Mouse (Mus musculus): Measurements from ENCODE around the gene Gtf2ird2. TPM values are rescaled to one million over a fixed set of nuclear protein-coding genes. Genes with fewer than 3 reads are reported as not detected.

Gene Gtf2ird2
- polyA plus RNA-seq, 1 experiment from 2014 or later: 7.7 TPM

- no peaks in the 10 kb centered on the region for H3K4me1 ChIP-seq
- H3K36me3 ChIP-seq: peaks cover 86% of the 10 kb centered on the region
- WGBS: 91% methylated on average over 10 of the region's 10 CpGs
Measured at GRCm38 (mm10) chr5:134255294-134255693, 71.5 kb downstream of the Gtf2ird2 start.

GRCm38 (mm10) chr5:134257349-134258031 lies 73.7 kb downstream of the Gtf2ird2 start:
- no peak for ATAC-seq (ENCODE audit: insufficient read depth, low FRiP score, low read depth)
- Histone ChIP-seq H3K36me3 (peaks cover 85% of the 10 kb centered on the region), H3K27ac (no peak overlapping the region)

More at GRCm38 (mm10) chr5:134255294-134255693, 71.5 kb downstream of the Gtf2ird2 start:
- Histone ChIP-seq H3K9ac (no peak overlapping the region), H3K27me3 (replicated peaks) (no peaks in the 10 kb centered on the region), H3K9me3 (no peaks in the 10 kb centered on the region), H3K4me3 (replicated peaks) (no peak overlapping the region), H3K27ac (no peak overlapping the region), H3K4me2 (no peak overlapping the region)
- ATAC-seq (ENCODE audit: insufficient read depth, low FRiP score, low read depth): no peak

GRCm38 (mm10) chr5:134258395-134258794 lies 74.6 kb downstream of the Gtf2ird2 start:
- H3K4me3 ChIP-seq (replicated peaks): no peak overlapping the region
- H3K4me1 ChIP-seq: no peaks in the 10 kb centered on the region
- no peaks in the 10 kb centered on the region for H3K9me3 ChIP-seq
- 75% methylated on average over 4 of the region's 4 CpGs for WGBS
- H3K36me3 ChIP-seq: peaks cover 85% of the 10 kb centered on the region
- no peak overlapping the region for H3K4me2 ChIP-seq
- no peak overlapping the region for H3K27ac ChIP-seq
- no peaks in the 10 kb centered on the region for H3K27me3 ChIP-seq (replicated peaks)
- no peak overlapping the region for H3K9ac ChIP-seq
- ATAC-seq (ENCODE audit: insufficient read depth, low FRiP score, low read depth): no peak

More at GRCm38 (mm10) chr5:134257349-134258031, 73.7 kb downstream of the Gtf2ird2 start:
- Histone ChIP-seq H3K9ac (no peak overlapping the region), H3K9me3 (no peaks in the 10 kb centered on the region), H3K4me2 (no peak overlapping the region), H3K4me1 (no peaks in the 10 kb centered on the region), H3K4me3 (replicated peaks) (no peak overlapping the region), H3K27me3 (replicated peaks) (no peaks in the 10 kb centered on the region)
- WGBS: 89% methylated on average over 13 of the region's 13 CpGs

- ATAC-seq (ENCODE audit: insufficient read depth, low FRiP score, low read depth): no peak
Measured at GRCm38 (mm10) chr5:134258934-134259333, 75.1 kb downstream of the Gtf2ird2 start.

GRCm38 (mm10) chr5:134260001-134260636 lies 76.3 kb downstream of the Gtf2ird2 start:
- ATAC-seq (ENCODE audit: insufficient read depth, low FRiP score, low read depth): no peak
- Histone ChIP-seq H3K4me1 (no peaks in the 10 kb centered on the region), H3K36me3 (peaks cover 88% of the 10 kb centered on the region), H3K9me3 (no peaks in the 10 kb centered on the region), H3K9ac (no peak overlapping the region), H3K27ac (no peak overlapping the region), H3K27me3 (replicated peaks) (no peaks in the 10 kb centered on the region), H3K4me3 (replicated peaks) (no peak overlapping the region), H3K4me2 (no peak overlapping the region)
- WGBS: 90% methylated on average over 9 of the region's 9 CpGs

More at GRCm38 (mm10) chr5:134258934-134259333, 75.1 kb downstream of the Gtf2ird2 start:
- H3K4me1 ChIP-seq: no peaks in the 10 kb centered on the region
- WGBS: 97% methylated on average over 2 of the region's 2 CpGs
- no peak overlapping the region for H3K4me3 ChIP-seq (replicated peaks)
- no peak overlapping the region for H3K9ac ChIP-seq
- no peak overlapping the region for H3K4me2 ChIP-seq
- no peaks in the 10 kb centered on the region for H3K9me3 ChIP-seq
- peaks cover 87% of the 10 kb centered on the region for H3K36me3 ChIP-seq
- H3K27ac ChIP-seq: no peak overlapping the region
- no peaks in the 10 kb centered on the region for H3K27me3 ChIP-seq (replicated peaks)

GRCm38 (mm10) chr5:134265890-134266289 lies 82.1 kb downstream of the Gtf2ird2 start:
- 80% methylated on average over 2 of the region's 2 CpGs for WGBS
- no peaks in the 10 kb centered on the region for H3K27me3 ChIP-seq (replicated peaks)
- H3K9me3 ChIP-seq: no peaks in the 10 kb centered on the region
- no peaks in the 10 kb centered on the region for H3K4me1 ChIP-seq
- H3K36me3 ChIP-seq: peaks cover 76% of the 10 kb centered on the region
- no peak overlapping the region for H3K4me2 ChIP-seq
- no peak; the same call in 1 of the 2 replicates for ATAC-seq (ENCODE audit: insufficient read depth, low FRiP score, low read depth)
- no peak overlapping the region for H3K4me3 ChIP-seq (replicated peaks)
- no peak overlapping the region for H3K27ac ChIP-seq
- H3K9ac ChIP-seq: no peak overlapping the region

GRCm38 (mm10) chr5:134266404-134266803 lies 82.6 kb downstream of the Gtf2ird2 start:
- H3K9ac ChIP-seq: no peak overlapping the region
- WGBS: 80% methylated on average over 18 of the region's 18 CpGs
- H3K4me2 ChIP-seq: no peak overlapping the region
- H3K27ac ChIP-seq: no peak overlapping the region
- no peaks in the 10 kb centered on the region for H3K4me1 ChIP-seq
- peaks cover 73% of the 10 kb centered on the region for H3K36me3 ChIP-seq
- no peaks in the 10 kb centered on the region for H3K9me3 ChIP-seq
- H3K27me3 ChIP-seq (replicated peaks): no peaks in the 10 kb centered on the region
- no peak for ATAC-seq (ENCODE audit: insufficient read depth, low FRiP score, low read depth)
- no peak overlapping the region for H3K4me3 ChIP-seq (replicated peaks)

GRCm38 (mm10) chr5:134268751-134269150 lies 84.9 kb downstream of the Gtf2ird2 start:
- Histone ChIP-seq H3K4me2 (no peak overlapping the region), H3K27ac (no peak overlapping the region), H3K9ac (no peak overlapping the region), H3K4me1 (no peaks in the 10 kb centered on the region), H3K9me3 (no peaks in the 10 kb centered on the region), H3K36me3 (peaks cover 72% of the 10 kb centered on the region), H3K27me3 (replicated peaks) (no peaks in the 10 kb centered on the region), H3K4me3 (replicated peaks) (no peak overlapping the region)
- ATAC-seq (ENCODE audit: insufficient read depth, low FRiP score, low read depth): no peak
- WGBS: 92% methylated on average over 8 of the region's 8 CpGs

GRCm38 (mm10) chr5:134269751-134270150 lies 85.9 kb downstream of the Gtf2ird2 start:
- 80% methylated on average over 5 of the region's 5 CpGs for WGBS
- peaks cover 69% of the 10 kb centered on the region for H3K36me3 ChIP-seq
- H3K4me1 ChIP-seq: no peaks in the 10 kb centered on the region
- H3K4me2 ChIP-seq: no peak overlapping the region
- H3K27ac ChIP-seq: no peak overlapping the region
- H3K9me3 ChIP-seq: no peaks in the 10 kb centered on the region
- no peak for ATAC-seq (ENCODE audit: insufficient read depth, low FRiP score, low read depth)
- H3K4me3 ChIP-seq (replicated peaks): no peak overlapping the region
- no peaks in the 10 kb centered on the region for H3K27me3 ChIP-seq (replicated peaks)
- no peak overlapping the region for H3K9ac ChIP-seq

GRCm38 (mm10) chr5:134270566-134270965 lies 86.7 kb downstream of the Gtf2ird2 start:
- no peak for ATAC-seq (ENCODE audit: insufficient read depth, low FRiP score, low read depth)
- H3K27ac ChIP-seq: no peak overlapping the region
- H3K9me3 ChIP-seq: no peaks in the 10 kb centered on the region
- no peaks in the 10 kb centered on the region for H3K4me1 ChIP-seq
- no peak overlapping the region for H3K9ac ChIP-seq
- H3K36me3 ChIP-seq: peaks cover 65% of the 10 kb centered on the region
- H3K4me3 ChIP-seq (replicated peaks): no peak overlapping the region
- 76% methylated on average over 4 of the region's 4 CpGs for WGBS
- no peaks in the 10 kb centered on the region for H3K27me3 ChIP-seq (replicated peaks)
- no peak overlapping the region for H3K4me2 ChIP-seq

- H3K4me1 ChIP-seq: no peaks in the 10 kb centered on the region
- H3K9ac ChIP-seq: no peak overlapping the region
- no peak overlapping the region for H3K4me2 ChIP-seq
- no peaks in the 10 kb centered on the region for H3K27me3 ChIP-seq (replicated peaks)
- WGBS: 90% methylated on average over 11 of the region's 11 CpGs
- H3K4me3 ChIP-seq (replicated peaks): no peak overlapping the region
- peaks cover 64% of the 10 kb centered on the region for H3K36me3 ChIP-seq
- no peak for ATAC-seq (ENCODE audit: insufficient read depth, low FRiP score, low read depth)
- H3K9me3 ChIP-seq: no peaks in the 10 kb centered on the region
- H3K27ac ChIP-seq: no peak overlapping the region
Measured at GRCm38 (mm10) chr5:134271421-134271820, 87.6 kb downstream of the Gtf2ird2 start.

- WGBS: 79% methylated on average over 11 of the region's 11 CpGs
- ATAC-seq (ENCODE audit: insufficient read depth, low FRiP score, low read depth): no peak
- H3K4me2 ChIP-seq: no peak overlapping the region
- H3K9me3 ChIP-seq: no peaks in the 10 kb centered on the region
- H3K27ac ChIP-seq: no peak overlapping the region
- H3K4me3 ChIP-seq (replicated peaks): no peak overlapping the region
- H3K36me3 ChIP-seq: peaks cover 61% of the 10 kb centered on the region
- no peaks in the 10 kb centered on the region for H3K4me1 ChIP-seq
- no peak overlapping the region for H3K9ac ChIP-seq
- H3K27me3 ChIP-seq (replicated peaks): no peaks in the 10 kb centered on the region
Measured at GRCm38 (mm10) chr5:134272761-134273160, 88.9 kb downstream of the Gtf2ird2 start.
